Mouse (Mus musculus): Measurements from ENCODE around the gene Tcf20. TPM values are rescaled to one million over a fixed set of nuclear protein-coding genes. Genes with fewer than 3 reads are reported as not detected.

The Tcf20 gene
- total RNA-seq, 2 experiments from 2014 or later: 238 to 241 TPM

Small RNA genes lying within 50 kb of the gene (microRNA-seq; reads per million reads assigned to microRNA genes)
- gene Gm27618 (0 reads per million in 2 experiments), gene Mir3080 (2.7 to 4.5 reads per million in 2 experiments)

Other genes with a start within 250 kb of the Tcf20 start
- gene Cyp2d40, start 223.7 kb downstream of the Tcf20 start, total RNA-seq (2021): not detected
- gene Cyp2d26, start 193.6 kb downstream of the Tcf20 start, total RNA-seq (2021): under 1 TPM in 1 of 2 experiments, not detected in 1; 0.20 TPM
- gene Nfam1, start 45.4 kb upstream of the Tcf20 start, total RNA-seq (2021): 1 to 10 TPM; 2.2 to 2.3 TPM
- 10 to 100 TPM in 1 of 2 experiments, 1 to 10 TPM in 1; 8.5 to 10.6 TPM for gene Serhl, start 101.6 kb upstream of the Tcf20 start, total RNA-seq (2021)
- 100 to 1,000 TPM; 163 to 164 TPM for gene Rrp7a, start 134.9 kb upstream of the Tcf20 start, total RNA-seq (2021)
- gene Poldip3, start 161.5 kb upstream of the Tcf20 start, total RNA-seq (2021): 10 to 100 TPM; 90.1 to 93.9 TPM
- gene Cyb5r3, start 184.7 kb upstream of the Tcf20 start, total RNA-seq (2021): 10 to 100 TPM; 71.2 to 71.5 TPM